Mouse (Mus musculus): ENCODE results near the gene Gatad2a.
"Not testable (repeated sequence)": the region's sequence is repeated elsewhere in the genome, so short reads cannot be mapped to it uniquely, and the experiment has no call there.

The Gatad2a gene

DNA sequence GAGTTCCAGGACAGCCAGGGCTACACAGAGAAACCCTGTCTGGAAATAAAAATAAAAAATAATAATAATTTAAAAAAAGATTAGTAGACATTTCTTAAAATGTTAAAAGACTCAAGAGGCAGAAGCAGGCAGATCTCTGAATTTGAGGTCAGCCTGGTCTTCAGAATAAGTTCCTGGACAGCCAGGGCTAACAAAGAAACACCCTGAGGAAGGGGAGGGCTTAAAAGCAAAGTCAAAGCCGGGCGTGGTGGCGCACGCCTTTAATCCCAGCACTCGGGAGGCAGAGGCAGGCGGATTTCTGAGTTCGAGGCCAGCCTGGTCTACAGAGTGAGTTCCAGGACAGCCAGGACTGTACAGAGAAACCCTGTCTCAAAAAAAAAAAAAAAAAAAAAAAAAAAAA is 7.2 kb downstream of the Gatad2a start:
- not testable (repeated sequence) for DNase-seq

GRCm38 (mm10) chr8:69987744-69988143 is 8.4 kb downstream of the Gatad2a start:
- DNase-seq = no peak

DNA sequence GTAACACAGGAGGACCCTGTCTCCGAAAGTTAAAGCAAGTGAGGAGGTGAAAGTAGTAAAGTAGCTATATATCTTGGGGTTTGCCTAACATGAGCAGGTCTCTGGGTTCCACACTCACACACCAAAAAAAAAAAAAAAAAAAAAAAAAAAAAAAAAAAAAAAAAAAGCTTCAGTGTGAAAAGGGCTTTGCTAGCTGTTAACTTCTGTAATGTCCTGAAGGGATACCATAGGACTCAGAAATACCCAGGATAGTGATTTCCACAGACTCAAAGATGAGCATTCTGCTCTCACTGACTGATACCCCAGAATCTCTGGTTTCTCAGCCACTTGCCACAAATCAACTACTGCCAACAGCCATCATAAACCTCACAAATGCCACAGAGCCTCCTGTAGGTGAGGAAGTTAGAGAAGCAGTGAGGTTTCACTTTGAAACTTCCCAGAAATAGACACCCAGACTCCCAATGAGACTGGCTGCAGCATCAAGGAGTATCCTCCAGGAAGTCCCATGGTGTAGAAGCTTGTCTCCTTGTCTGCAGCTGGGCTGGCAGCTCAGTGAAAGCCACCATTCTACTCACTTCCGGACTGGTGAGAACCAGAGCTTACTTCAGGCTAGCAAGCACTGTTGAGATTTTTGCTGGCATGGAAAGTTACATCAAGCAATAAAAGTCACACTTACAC is 11.2 kb downstream of the Gatad2a start:
- no peak for DNase-seq

DNA sequence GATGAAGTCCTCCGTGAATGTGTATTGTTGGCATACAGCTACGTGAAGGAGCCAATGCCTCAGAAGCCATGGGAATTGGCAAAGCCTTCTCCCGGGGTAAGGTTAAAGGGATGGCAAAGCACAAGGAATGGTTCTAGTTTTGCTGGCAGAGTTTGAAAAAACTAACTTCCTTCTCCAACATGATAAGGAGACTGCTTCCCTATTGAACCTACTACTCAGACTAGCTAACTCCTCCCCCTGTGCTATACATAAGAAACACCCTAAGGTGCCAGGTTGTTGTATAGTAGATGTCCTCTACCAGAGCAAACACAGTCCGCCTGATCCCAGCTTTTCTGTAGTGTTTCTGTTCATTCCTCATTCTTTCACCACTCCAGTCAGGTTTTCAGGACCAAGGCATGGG is 17.7 kb downstream of the Gatad2a start:
- no peak for DNase-seq

- DNase-seq = no peak
Measured at GRCm38 (mm10) chr8:69974806-69975205, 21.4 kb downstream of the Gatad2a start.

DNA sequence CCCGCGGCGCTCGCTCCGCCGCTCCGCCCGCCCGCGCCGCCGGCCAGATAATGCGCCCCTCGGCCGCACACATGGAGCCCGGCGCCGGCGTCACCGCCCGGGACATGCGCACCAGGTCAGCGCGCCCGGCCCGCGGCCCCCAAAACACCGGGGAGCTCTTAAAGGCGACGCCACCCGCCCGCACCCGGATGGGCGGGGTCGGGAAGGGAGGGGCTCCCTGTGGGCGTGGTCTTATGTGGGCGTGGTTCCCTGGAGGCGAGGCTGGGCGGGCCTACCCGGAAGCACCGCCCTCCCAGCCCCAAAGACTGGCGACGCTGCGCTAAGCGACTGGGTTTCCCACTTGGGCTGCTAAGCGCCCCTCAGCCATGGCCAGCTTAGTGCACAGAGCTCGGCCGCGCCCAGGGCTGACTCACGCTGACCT is 22.0 kb downstream of the Gatad2a start:
- peak; percentile 91 for DNase-seq

DNA sequence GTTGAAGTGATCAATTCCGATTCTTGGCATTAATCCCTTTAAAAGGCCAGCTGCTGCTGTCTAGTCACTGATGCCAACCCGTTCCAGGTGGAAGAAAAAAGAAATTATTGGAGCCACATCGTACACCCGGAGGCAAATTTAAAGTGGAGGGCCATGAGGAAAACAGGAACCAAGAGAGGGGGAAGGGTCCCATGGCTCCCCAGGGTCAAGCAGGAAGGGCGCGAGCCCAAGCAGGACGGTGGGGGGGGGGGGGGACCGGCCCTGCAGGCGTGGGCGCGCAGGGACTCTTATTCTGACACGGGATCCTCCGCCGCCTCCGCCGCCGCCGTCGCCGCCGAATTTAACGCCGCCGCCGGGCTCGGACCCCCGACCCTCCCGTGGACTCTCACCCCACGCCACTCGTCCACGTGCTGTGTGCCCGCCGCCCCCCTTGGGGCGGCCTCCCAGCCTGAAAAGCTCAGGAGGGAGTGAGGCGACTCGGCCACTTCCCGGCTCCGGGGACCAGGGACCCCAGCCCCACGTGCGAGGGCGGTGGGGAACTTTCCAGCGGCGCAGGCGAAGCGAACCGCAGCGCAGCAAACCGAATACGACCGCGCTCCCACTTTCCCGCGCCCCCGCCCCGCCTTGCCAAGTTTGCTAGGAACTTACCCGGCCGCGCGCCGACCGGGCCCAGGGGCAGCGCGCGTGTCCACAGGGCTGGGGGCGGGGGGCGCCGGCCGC is 22.6 kb downstream of the Gatad2a start:
- DNase-seq = peak; percentile 12

GRCm38 (mm10) chr8:69973063-69973441 is 23.1 kb downstream of the Gatad2a start:
- DNase-seq = no peak

DNA sequence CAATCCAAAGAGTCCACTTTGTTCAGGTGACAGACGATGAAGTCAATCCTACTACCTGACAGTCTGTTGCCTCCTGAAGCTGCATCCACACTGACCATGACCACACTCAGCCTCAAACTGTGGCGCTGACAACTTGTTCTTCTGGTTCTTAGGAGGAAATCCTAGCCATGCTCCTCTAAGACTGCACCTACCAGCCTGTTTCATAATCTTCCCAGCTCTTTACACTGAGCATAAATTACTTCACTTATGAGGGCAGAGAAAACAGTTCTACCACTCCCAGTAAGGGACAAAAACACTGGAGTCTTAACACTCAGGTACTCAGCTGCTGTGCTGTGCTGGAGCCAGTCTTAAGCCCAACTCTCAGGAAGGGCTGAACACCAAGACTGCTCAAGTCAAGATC is 25.3 kb downstream of the Gatad2a start:
- no peak for DNase-seq

DNA sequence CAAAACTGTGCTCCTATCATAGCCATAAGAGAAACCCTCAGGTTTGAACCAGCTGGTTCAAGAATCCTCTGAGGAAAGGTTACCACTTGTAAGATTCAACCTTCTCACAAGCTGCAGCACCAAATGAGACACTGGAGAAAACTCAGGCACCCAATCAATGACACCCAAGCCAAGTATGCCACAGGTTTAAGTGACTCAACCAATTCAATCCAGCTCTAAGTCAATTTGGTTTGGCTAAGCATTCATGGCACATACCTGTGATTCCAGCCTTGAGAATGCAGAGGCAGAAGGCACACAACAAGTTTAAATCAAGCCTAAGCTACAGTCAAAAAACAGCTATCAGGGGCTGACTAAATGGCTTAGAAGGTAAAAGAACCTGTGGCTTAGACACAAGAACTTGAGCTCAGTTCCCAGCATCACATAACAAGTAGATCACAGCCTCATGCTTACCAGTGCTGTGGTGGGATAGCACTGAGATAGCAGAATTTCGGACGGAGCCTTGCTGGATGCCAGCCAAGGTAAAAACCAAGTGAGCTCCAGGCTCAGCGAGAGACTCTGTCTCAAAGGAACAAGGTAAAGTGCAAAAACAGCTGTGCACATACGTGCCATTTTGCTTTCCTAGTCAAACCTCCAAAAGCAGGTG is 28.8 kb downstream of the Gatad2a start:
- DNase-seq = no peak

DNA sequence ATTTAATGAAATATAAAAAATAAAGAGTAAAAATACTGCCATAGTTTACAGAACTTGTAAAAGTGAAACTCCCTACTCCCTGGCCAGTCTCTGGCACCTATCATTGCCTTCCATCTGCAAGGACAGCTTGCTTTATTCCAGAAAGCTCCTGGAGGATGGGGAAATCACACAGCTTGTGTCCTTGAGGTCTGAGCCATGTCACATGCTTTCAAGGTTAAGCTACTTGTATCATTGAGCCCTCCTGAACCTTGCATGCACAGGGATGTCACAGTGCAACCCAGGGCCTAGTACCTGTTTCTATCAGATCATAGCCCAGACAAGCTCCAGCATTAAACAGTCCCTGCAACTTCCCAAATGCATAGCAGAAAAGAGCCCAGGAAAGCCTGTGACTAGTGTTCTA is 36.9 kb downstream of the Gatad2a start:
- no peak for DNase-seq

- no peak for DNase-seq
Measured at GRCm38 (mm10) chr8:69957879-69958278, 38.3 kb downstream of the Gatad2a start.

- DNase-seq = no peak
Measured at GRCm38 (mm10) chr8:69957419-69957818, 38.8 kb downstream of the Gatad2a start.

GRCm38 (mm10) chr8:69956651-69957050 is 39.5 kb downstream of the Gatad2a start:
- no peak for DNase-seq

GRCm38 (mm10) chr8:69954642-69955041 is 41.5 kb downstream of the Gatad2a start:
- DNase-seq = no peak

DNA sequence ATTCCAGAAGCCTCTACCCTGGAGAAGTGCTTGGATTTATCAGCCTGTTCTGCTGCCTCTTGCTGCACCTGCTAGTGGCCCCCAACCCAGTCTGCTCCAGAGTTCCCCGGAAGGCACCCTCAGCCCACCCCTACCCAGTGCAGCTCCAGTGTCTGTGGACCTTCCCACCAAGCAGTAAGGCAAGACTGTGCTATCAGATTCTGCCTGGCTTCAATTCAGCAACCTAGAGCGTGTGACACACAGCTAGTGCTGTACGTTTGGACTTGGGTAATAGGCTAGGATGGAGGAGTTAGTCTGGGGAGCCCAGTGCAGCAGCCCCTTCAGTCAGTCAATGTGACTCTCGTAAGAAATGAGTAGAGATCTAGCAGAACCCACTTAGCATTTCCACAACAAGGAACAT is 42.0 kb downstream of the Gatad2a start:
- no peak for DNase-seq

DNA sequence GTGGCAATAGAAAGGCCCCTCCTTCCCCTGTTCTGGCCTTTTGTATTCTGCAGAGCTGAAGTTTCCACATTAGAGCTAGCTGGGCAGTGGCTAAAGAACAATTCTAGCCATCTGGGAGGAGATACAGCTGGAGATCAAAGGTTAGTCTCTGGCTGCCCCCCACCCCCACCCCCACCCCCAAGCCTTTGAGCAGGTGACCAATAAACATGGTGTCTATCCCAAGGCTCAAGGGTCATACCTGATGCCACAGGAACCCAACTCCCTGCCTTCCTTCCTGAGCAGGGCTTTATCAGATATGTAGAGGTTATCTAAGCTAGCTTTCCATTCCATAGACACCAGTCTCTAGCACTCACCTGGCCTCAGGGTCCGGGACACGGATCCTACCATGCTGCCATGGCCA is 45.9 kb downstream of the Gatad2a start:
- DNase-seq = no peak

DNA sequence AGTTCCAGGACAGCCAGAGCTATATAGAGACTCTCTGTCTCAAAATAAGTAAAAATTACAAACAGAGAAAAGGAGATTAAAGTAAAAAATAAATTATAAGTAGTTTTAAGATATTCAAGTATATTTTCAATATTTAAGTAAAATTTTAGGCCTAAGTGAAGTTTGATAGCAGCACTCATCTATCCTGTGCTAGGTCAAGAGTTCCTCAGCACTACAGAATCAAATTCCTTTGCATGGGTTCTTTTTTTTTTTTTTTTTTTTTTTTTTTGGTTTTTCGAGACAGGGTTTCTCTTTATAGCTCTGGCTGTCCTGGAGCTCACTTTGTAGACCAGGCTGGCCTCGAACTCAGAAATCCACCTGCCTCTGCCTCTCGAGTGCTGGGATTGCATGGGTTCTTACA is 53.7 kb downstream of the Gatad2a start:
- DNase-seq = not testable (repeated sequence)

DNA sequence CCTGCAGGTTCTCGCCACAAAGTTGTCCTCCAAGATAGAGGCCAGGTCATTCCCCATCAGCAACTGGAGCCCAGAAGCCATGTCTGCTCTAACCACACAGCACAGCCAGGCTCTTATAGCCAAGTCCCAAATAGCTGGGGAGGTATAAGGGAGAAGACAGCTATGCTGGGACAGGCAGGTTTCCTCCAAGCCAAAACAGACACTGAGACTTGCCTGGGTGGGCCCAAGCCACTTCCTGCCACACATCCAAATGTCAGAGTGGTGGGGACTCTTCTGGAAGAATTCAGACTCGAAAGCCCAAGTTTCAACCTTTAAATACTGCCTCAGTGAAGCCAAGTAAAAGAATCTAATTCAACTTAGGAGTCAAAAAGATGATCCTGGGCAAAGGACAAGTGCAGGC is 55.8 kb downstream of the Gatad2a start:
- no peak for DNase-seq

DNA sequence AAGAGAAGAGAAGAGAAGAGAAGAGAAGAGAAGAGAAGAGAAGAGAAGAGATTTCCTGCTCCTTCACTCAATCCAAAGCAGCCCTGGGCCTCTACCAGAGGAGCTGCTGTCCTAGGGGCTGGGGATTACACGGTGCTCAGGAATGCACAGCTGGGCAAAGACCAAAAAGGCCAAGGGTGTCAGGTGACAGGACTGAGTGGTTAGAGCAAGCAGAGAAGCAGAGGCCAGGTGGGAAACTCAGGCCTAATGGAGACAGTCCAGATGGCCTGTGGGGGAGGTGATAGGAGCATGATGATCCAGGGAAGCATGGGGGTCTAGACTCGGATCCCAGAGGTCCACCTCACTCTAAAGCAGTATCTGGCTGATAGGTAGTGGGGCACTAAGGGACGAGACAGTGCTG is 56.6 kb downstream of the Gatad2a start:
- DNase-seq = no peak

- no peak for DNase-seq
Measured at GRCm38 (mm10) chr8:69938245-69938982, 57.8 kb downstream of the Gatad2a start.

DNA sequence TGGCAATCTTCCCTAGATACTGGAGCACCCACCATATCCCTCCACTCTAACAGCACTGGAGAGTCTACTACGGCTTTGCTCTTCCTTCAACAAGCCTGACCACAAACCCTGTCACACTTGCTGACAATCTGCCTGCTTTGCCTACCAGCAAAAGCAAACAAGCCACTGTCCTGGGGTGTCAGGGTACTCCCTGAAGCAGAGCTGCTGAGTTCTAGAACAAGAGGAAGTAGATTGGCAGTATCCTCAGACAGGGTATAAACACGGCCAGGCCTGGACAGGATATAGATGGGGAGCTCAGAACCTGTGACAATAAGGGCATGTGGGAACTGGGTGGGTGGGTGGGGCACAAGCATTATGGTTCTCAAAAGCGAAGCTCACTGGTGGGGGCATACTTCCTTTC is 58.7 kb downstream of the Gatad2a start:
- DNase-seq = no peak

GRCm38 (mm10) chr8:69936050-69936794 is 60.0 kb downstream of the Gatad2a start:
- no peak for DNase-seq
